Mouse (Mus musculus): ENCODE results near the gene Gm20388. TPM values are rescaled to one million over a fixed set of nuclear protein-coding genes. Genes with fewer than 3 reads are reported as not detected.

Gm20388 gene
- total RNA-seq (2023), result 19.5 TPM

GRCm38 (mm10) chr8:119910547-119911257 lies at the start of gene Gm20388:
TSS of gene Gm20388 (plus strand) at chr8:119910841.

GRCm38 (mm10) chr8:119861706-119862389 lies 48.8 kb upstream of the Gm20388 start, which contains the start of gene Klhl36:
TSS of gene Klhl36 (plus strand) at chr8:119862266.

GRCm38 (mm10) chr8:119909944-119910546 lies 596 bp upstream of the Gm20388 start, which contains the start of gene Usp10:
TSS of gene Usp10 (plus strand) at chr8:119910360.

GRCm38 (mm10) chr8:119992249-119992648 lies 81.6 kb downstream of the Gm20388 start, which contains the start of gene Crispld2:
TSS of gene Crispld2 (plus strand) at chr8:119992438.

GRCm38 (mm10) chr8:120101068-120101972 lies 190.7 kb downstream of the Gm20388 start, which contains the start of gene Zdhhc7:
TSS of gene Zdhhc7 (minus strand) at chr8:120101482.

GRCm38 (mm10) chr8:120113758-120114255 lies 203.2 kb downstream of the Gm20388 start, which contains the start of gene 6430548M08Rik:
TSS of gene 6430548M08Rik (plus strand) at chr8:120114152.

GRCm38 (mm10) chr8:120177318-120178123 lies 266.9 kb downstream of the Gm20388 start, which contains the start of gene Fam92b:
TSS of gene Fam92b (minus strand) at chr8:120177466.

GRCm38 (mm10) chr8:120227891-120228591 lies 317.4 kb downstream of the Gm20388 start, which contains the start of gene Gse1:
TSS of gene Gse1 (plus strand) at chr8:120228456.

GRCm38 (mm10) chr8:120588908-120589771 lies 678.5 kb downstream of the Gm20388 start, which contains the start of gene Gins2:
TSS of gene Gins2 (minus strand) at chr8:120589304.

GRCm38 (mm10) chr8:120647532-120647931 lies 736.9 kb downstream of the Gm20388 start, which contains the start of gene 1190005I06Rik:
TSS of gene 1190005I06Rik (minus strand) at chr8:120647632.

GRCm38 (mm10) chr8:120667561-120668373 lies 757.1 kb downstream of the Gm20388 start, which contains the start of the genes Gm27021 and Cox4i1:
TSS of gene Gm27021 (minus strand) at chr8:120668079.
TSS of gene Cox4i1 (plus strand) at chr8:120668222.

GRCm38 (mm10) chr8:120668374-120668905 lies 757.8 kb downstream of the Gm20388 start, which contains the start of gene Emc8:
TSS of gene Emc8 (minus strand) at chr8:120668573.

GRCm38 (mm10) chr8:120735770-120736481 lies 825.3 kb downstream of the Gm20388 start, which contains the start of gene Irf8:
TSS of gene Irf8 (plus strand) at chr8:120736358.

GRCm38 (mm10) chr8:121084210-121084951 lies 1173.7 kb downstream of the Gm20388 start, which contains the start of gene Foxf1:
TSS of gene Foxf1 (plus strand) at chr8:121084386.

GRCm38 (mm10) chr8:121107668-121108656 lies 1197.3 kb downstream of the Gm20388 start, which contains the start of gene Mthfsd:
TSS of gene Mthfsd (minus strand) at chr8:121108392.

Data from CD4-positive naive resting alpha-beta T cell, adult 57 days (primary cell).